Mouse (Mus musculus): Measurements from ENCODE around the gene Olfr575. TPM values are rescaled to one million over a fixed set of nuclear protein-coding genes. Genes with fewer than 3 reads are reported as not detected.

Olfr575 gene
- polyA plus RNA-seq, 1 experiment = not detected

GRCm38 (mm10) chr7:102942475-102942874 is 16.1 kb downstream of the Olfr575 start, which contains the start of gene Olfr573-ps1:
TSS of gene Olfr573-ps1 (minus strand) at chr7:102942575.
- no peaks in the 10 kb centered on the region for H3K79me2 ChIP-seq (ENCODE audit: control insufficient read depth, insufficient read depth)
- no peaks in the 10 kb centered on the region for H3K27me3 ChIP-seq (ENCODE audit: control insufficient read depth, insufficient read depth, insufficient read length)
- no peaks in the 10 kb centered on the region for H3K36me3 ChIP-seq (ENCODE audit: control insufficient read depth, insufficient read depth)
- TF ChIP-seq E2F4 (IDR thresholded peaks at IDR 0.05; ENCODE audit: insufficient read depth) = no peak
- no peak for TF ChIP-seq TCF12 (IDR thresholded peaks at IDR 0.05; ENCODE audit: insufficient read depth, poor library complexity, severe bottlenecking)
- no peak for TF ChIP-seq CEBPB (IDR thresholded peaks at IDR 0.05; ENCODE audit: insufficient read depth, poor library complexity, severe bottlenecking)
- no peak for TF ChIP-seq MAX (IDR thresholded peaks at IDR 0.05; ENCODE audit: low read depth)
- no peak for TF ChIP-seq POLR2AphosphoS2 (IDR thresholded peaks at IDR 0.05; ENCODE audit: insufficient read length, low read depth)
- H3K4me2 ChIP-seq (ENCODE audit: low read depth) = no peak within 1 kb of the TSS
- no peak within 1 kb of the TSS for H3K4me3 ChIP-seq
- H3ac ChIP-seq (ENCODE audit: control insufficient read depth, insufficient read length) = no peak within 1 kb of the TSS

- Histone ChIP-seq H3K4me3 (no peak overlapping the region), H3K27me3 (ENCODE audit: control insufficient read depth, insufficient read depth, insufficient read length) (no peaks in the 10 kb centered on the region), H3K4me2 (ENCODE audit: low read depth) (no peak overlapping the region), H3K79me2 (ENCODE audit: control insufficient read depth, insufficient read depth) (no peaks in the 10 kb centered on the region), H3ac (ENCODE audit: control insufficient read depth, insufficient read length) (no peak overlapping the region), H3K36me3 (ENCODE audit: control insufficient read depth, insufficient read depth) (no peaks in the 10 kb centered on the region)
- no peak for TF ChIP-seq POLR2A (IDR thresholded peaks at IDR 0.05; ENCODE audit: insufficient read length, low read depth)
- TF ChIP-seq SRF (IDR thresholded peaks at IDR 0.05; ENCODE audit: control insufficient read depth, insufficient read length, low read depth) = no peak
- TF ChIP-seq USF1 (IDR thresholded peaks at IDR 0.05; ENCODE audit: low read depth) = no peak
- TF ChIP-seq MYOD1 (IDR thresholded peaks at IDR 0.05; ENCODE audit: control insufficient read depth in 1 of 3, insufficient read length in 2 of 3, low read depth in 2 of 3) = no peak
- TF ChIP-seq MYOG (IDR thresholded peaks at IDR 0.05; ENCODE audit: control insufficient read depth in 1 of 3, insufficient read depth in 1 of 3, insufficient read length in 2 of 3, low read depth in 2 of 3) = no peak
- TF ChIP-seq TCF3 (IDR thresholded peaks at IDR 0.05; ENCODE audit: insufficient read length, low read depth) = no peak
- no peak for TF ChIP-seq TCF12 (IDR thresholded peaks at IDR 0.05; ENCODE audit: insufficient read depth, poor library complexity, severe bottlenecking)
- TF ChIP-seq CEBPB (IDR thresholded peaks at IDR 0.05; ENCODE audit: insufficient read depth, poor library complexity, severe bottlenecking) = no peak
- no peak for TF ChIP-seq REST (IDR thresholded peaks at IDR 0.05; ENCODE audit: insufficient read depth, insufficient read length)
- no peak for TF ChIP-seq E2F4 (IDR thresholded peaks at IDR 0.05; ENCODE audit: insufficient read depth)
- no peak for TF ChIP-seq MAX (IDR thresholded peaks at IDR 0.05; ENCODE audit: low read depth)
- no peak for TF ChIP-seq POLR2AphosphoS2 (IDR thresholded peaks at IDR 0.05; ENCODE audit: insufficient read length, low read depth)
These were observed 31.5 kb downstream of the Olfr575 start for GRCm38 (mm10) chr7:102927105-102927504.

GRCm38 (mm10) chr7:102924109-102924508 is 34.5 kb downstream of the Olfr575 start, which contains the start of gene Olfr572:
TSS of gene Olfr572 (plus strand) at chr7:102924409.
- Histone ChIP-seq H3K36me3 (ENCODE audit: control insufficient read depth, insufficient read depth) (no peaks in the 10 kb centered on the region), H3K4me2 (ENCODE audit: low read depth) (no peak within 1 kb of the TSS), H3K79me2 (ENCODE audit: control insufficient read depth, insufficient read depth) (no peaks in the 10 kb centered on the region), H3K4me3 (no peak within 1 kb of the TSS), H3K27me3 (ENCODE audit: control insufficient read depth, insufficient read depth, insufficient read length) (no peaks in the 10 kb centered on the region), H3ac (ENCODE audit: control insufficient read depth, insufficient read length) (no peak within 1 kb of the TSS)
- TF ChIP-seq E2F4 (IDR thresholded peaks at IDR 0.05; ENCODE audit: insufficient read depth) = no peak

- Histone ChIP-seq H3K79me2 (ENCODE audit: control insufficient read depth, insufficient read depth) (no peaks in the 10 kb centered on the region), H3K27me3 (ENCODE audit: control insufficient read depth, insufficient read depth, insufficient read length) (no peaks in the 10 kb centered on the region), H3ac (ENCODE audit: control insufficient read depth, insufficient read length) (no peak overlapping the region), H3K36me3 (ENCODE audit: control insufficient read depth, insufficient read depth) (no peaks in the 10 kb centered on the region), H3K4me3 (no peak overlapping the region), H3K4me2 (ENCODE audit: low read depth) (no peak overlapping the region)
- no peak for TF ChIP-seq USF1 (IDR thresholded peaks at IDR 0.05; ENCODE audit: low read depth)
These were observed 38.9 kb downstream of the Olfr575 start for GRCm38 (mm10) chr7:102919632-102920031.

GRCm38 (mm10) chr7:102917032-102917875 is 41.3 kb downstream of the Olfr575 start, which contains the start of gene Olfr571:
TSS of gene Olfr571 (minus strand) at chr7:102917536.
- TF ChIP-seq TCF3 (IDR thresholded peaks at IDR 0.05; ENCODE audit: insufficient read length, low read depth) (no peak), TCF12 (IDR thresholded peaks at IDR 0.05; ENCODE audit: insufficient read depth, poor library complexity, severe bottlenecking) (no peak), MAX (IDR thresholded peaks at IDR 0.05; ENCODE audit: low read depth) (no peak)
- H3K4me3 ChIP-seq = no peak within 1 kb of the TSS
- H3K4me2 ChIP-seq (ENCODE audit: low read depth) = no peak within 1 kb of the TSS
- H3ac ChIP-seq (ENCODE audit: control insufficient read depth, insufficient read length) = no peak within 1 kb of the TSS
- H3K36me3 ChIP-seq (ENCODE audit: control insufficient read depth, insufficient read depth) = no peaks in the 10 kb centered on the region
- no peaks in the 10 kb centered on the region for H3K79me2 ChIP-seq (ENCODE audit: control insufficient read depth, insufficient read depth)
- H3K27me3 ChIP-seq (ENCODE audit: control insufficient read depth, insufficient read depth, insufficient read length) = no peaks in the 10 kb centered on the region

GRCm38 (mm10) chr7:102916405-102916804 is 42.2 kb downstream of the Olfr575 start:
- Histone ChIP-seq H3K4me2 (ENCODE audit: low read depth) (no peak overlapping the region), H3K79me2 (ENCODE audit: control insufficient read depth, insufficient read depth) (no peaks in the 10 kb centered on the region), H3ac (ENCODE audit: control insufficient read depth, insufficient read length) (no peak overlapping the region), H3K4me3 (no peak overlapping the region), H3K36me3 (ENCODE audit: control insufficient read depth, insufficient read depth) (no peaks in the 10 kb centered on the region), H3K27me3 (ENCODE audit: control insufficient read depth, insufficient read depth, insufficient read length) (no peaks in the 10 kb centered on the region)
- TF ChIP-seq MAX (IDR thresholded peaks at IDR 0.05; ENCODE audit: low read depth) = no peak
- no peak for TF ChIP-seq TCF3 (IDR thresholded peaks at IDR 0.05; ENCODE audit: insufficient read length, low read depth)
- TF ChIP-seq TCF12 (IDR thresholded peaks at IDR 0.05; ENCODE audit: insufficient read depth, poor library complexity, severe bottlenecking) = no peak
- TF ChIP-seq E2F4 (IDR thresholded peaks at IDR 0.05; ENCODE audit: insufficient read depth) = no peak
- TF ChIP-seq POLR2AphosphoS2 (IDR thresholded peaks at IDR 0.05; ENCODE audit: insufficient read length, low read depth) = no peak
- TF ChIP-seq MYOD1 (IDR thresholded peaks at IDR 0.05; ENCODE audit: control insufficient read depth in 1 of 3, insufficient read length in 2 of 3, low read depth in 2 of 3) = no peak
- no peak for TF ChIP-seq USF1 (IDR thresholded peaks at IDR 0.05; ENCODE audit: low read depth)
- TF ChIP-seq MYOG (IDR thresholded peaks at IDR 0.05; ENCODE audit: control insufficient read depth in 1 of 3, insufficient read depth in 1 of 3, insufficient read length in 2 of 3, low read depth in 2 of 3) = no peak
- TF ChIP-seq CEBPB (IDR thresholded peaks at IDR 0.05; ENCODE audit: insufficient read depth, poor library complexity, severe bottlenecking) = no peak
- TF ChIP-seq REST (IDR thresholded peaks at IDR 0.05; ENCODE audit: insufficient read depth, insufficient read length) = no peak
- TF ChIP-seq POLR2A (IDR thresholded peaks at IDR 0.05; ENCODE audit: insufficient read length, low read depth) = no peak
- TF ChIP-seq SRF (IDR thresholded peaks at IDR 0.05; ENCODE audit: control insufficient read depth, insufficient read length, low read depth) = no peak

All from myocyte (in vitro differentiated cells).